Mouse (Mus musculus) ovary, adult 18-20 months (tissue): ENCODE measurements around the gene Ptprr.

ENCODE experiments used
- DNase-seq: peaks from one replicate; pipeline ENCODE4 v3.0.0; 2022; ENCODE audit warnings: low spot score, mixed read lengths

The Ptprr gene

DNA sequence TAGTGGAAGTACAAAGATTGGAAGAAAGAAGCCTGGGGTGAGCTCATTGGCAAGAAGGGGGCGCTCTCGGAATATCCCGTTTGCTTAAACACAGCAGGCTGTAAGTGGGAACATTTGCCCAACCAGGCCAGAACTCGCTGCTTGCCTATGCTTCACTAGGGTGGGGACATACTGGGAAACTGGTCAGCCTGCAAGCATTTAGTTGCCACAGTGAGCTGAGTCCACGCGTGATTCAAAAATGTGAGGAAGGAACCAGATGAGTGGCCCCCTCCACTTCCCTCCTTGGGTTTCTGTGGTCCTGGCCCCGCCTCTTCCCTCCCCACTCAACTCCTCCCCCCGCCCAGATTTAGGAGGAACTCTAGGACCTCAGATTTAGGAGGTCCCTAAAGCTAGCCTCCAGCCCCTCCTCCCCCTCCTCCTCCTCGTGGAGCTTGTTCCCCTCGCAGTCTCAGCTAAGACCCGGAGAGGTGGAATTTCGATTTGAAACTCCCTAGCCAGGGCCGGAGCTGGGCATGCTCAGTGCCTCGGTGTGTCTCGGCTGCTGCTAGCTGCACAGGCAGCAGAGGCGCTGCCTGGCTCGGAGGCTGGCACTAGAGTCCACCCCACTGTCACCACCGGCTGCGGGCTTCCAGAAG is at the start of gene Ptprr:
Gene Ptprr, plus strand, starts transcription at position 369 of the 635 bp plus-strand sequence.
- DNase-seq: no peak

- no peak for DNase-seq
Measured at GRCm38 (mm10) chr10:115976345-115976744, 41.7 kb upstream of the Ptprr start.

DNA sequence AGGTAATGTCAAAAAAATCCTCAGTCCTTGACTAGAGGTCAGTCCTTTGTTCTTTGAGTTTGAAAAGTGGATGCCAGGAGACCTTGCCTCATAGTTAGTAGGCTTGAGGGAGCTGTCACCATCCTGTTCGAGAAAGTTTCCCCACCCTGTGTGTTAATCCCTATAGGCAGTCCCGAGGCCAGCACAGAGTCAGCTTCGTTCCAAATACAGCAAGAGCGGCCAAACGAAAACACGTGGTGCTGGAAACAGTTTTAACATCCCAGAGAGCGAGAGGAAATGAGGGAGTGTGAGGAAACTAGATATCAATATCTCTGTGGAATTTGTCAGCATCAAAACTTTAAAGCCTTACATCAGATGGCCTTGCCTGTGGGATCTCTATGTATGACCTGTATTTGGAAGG is 39.0 kb upstream of the Ptprr start:
- DNase-seq: no peak

DNA sequence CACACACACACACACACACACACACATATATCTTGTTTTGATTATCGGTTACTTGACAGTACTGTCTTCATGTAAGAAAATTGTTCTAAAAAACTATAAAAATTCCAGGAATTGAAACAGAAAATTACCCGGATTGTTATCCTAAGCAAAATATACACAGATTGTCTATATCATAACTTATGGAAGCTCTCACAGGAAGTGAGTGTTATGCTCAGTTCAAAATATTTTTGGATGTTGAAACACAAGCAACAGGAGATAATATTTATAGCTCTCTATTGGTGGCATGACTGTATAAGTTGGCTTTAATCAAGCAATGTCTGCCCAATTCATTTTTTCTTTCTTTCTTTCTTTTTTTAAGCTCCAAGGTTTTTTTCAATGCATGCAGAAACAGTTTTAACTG is 38.0 kb upstream of the Ptprr start:
- DNase-seq: no peak

- DNase-seq: no peak
Measured at GRCm38 (mm10) chr10:115984308-115984707, 33.7 kb upstream of the Ptprr start.

DNA sequence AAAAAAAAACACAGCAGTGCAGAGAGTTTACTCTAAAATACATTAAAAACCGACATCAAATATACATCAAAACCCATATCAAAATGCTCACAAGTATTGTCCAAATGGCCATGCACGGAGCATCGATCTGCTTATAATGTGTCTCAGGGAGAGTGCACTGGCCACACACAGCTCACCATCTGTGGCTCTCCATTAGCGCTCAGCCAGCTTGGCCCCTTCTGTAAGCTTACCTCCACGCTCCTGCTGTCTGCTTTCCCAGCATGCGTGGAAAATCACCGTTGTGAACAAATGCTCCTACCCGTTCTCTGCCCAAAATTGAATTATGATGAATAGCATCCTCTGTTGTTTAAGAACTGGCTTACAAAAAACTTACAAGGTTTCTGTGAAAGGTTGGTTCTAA is 16.2 kb upstream of the Ptprr start:
- no peak for DNase-seq

DNA sequence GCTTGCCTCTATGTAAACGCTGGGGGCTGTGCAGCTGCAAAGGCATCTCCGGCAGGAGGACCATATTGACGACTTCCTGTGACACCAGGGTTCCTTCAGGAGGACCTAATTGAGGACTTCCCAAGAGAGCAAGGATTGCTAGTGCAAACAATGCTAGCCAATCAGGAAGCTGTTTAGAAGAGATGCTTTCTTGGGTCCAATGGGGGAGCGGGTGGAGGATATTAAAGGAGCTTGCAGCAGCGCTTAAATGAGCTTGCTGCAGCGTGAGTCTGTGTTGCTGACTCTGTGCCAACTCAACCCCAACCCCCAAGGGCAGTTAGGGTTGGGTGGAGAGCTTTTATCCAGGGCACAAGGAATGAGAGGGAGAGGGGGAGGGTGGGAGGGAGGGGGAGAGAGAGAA is 11.3 kb upstream of the Ptprr start:
- no peak for DNase-seq

DNA sequence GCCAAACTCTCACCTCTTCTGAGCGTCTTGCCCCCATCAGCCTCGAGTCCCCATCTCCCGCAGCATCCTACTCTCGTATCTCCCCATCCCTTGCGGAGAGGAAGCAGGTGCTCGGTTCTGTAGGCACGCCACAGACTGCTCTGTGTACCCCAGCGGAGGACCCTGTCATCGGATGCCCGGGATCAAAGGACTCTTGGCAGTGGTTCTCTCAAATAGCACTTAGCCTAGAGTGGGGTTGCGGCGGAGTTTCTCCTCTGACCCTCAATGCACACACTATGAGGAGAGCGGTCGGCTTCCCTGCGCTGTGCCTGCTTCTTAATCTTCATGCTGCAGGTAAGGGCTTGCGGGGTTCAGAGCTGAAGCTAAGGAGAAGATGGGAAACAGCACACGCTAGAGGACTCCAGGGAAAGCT is 473 bp downstream of the Ptprr start:
- no peak for DNase-seq

DNA sequence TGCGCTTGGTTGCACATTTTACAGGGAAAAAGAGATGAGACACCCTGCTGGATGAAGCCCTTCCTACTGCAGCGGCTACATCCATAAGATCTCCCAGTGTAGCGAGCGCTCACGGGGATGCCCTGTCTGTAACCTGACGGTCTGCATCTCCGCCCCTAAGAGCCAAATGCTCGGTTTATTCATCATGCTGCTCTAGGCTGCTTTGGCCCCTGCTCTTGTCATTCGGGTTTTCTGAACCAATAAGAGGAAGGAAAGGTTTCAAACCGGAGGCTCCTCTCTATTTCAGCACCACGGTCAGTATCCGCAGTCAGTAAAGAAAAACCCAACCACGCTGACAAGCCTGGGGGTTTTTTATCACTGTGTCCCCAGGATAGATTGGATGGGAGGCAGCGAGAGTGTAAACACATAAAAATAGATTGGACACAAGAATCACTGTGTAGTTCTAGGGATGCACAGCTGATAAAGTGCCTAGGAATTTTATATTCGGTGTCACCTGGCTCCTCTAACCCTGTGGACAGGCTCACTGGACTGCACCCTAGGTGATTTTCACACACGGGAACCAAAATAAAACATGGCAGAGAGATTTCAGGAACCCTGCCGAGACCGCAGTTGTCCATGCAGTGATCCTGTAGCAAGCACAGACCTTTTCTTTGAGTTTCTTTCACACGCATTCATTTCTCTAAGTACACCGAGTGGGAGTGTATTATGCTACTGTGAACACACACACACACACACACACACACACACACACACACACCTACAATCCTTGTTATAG is 1.3 kb downstream of the Ptprr start:
- no peak for DNase-seq

DNA sequence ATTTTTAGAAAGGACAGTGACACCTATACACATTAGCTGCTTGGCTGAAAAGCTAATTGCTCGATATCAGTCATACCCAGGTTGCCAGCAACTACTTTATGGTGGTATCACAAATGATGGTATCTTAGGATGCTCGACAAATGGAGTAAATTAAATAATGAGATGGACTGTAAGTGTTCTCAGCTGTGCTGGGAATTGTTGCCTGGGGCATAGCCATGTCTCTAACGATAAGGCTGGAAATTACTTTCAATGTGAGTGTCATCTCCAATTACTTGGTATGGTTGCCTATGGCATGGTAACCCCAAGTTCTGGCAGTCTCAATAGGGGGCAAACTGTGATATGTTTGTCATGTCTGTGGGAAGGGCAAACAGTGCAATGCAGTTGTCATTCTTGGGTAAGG is 3.1 kb downstream of the Ptprr start:
- no peak for DNase-seq

GRCm38 (mm10) chr10:116038150-116038549 is 20.1 kb downstream of the Ptprr start:
- DNase-seq: no peak

DNA sequence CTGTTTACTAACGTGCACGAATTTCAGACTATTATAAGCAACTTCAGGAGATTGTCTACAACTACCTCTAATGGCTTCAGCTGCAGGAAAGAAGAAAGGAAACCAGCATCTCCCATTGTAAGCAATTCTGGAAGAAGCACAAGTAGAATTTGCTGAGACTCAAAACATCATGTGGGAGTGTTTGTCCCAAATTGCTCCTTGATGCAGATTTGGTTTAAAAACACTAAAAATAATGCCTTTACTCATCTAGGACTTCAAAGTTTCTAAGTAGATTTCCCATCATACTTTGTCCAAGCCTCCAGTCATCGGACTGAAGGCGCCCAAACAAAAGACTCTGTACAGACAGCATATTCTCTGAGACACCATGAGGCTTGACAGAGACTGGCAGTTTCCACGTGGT is 57.9 kb downstream of the Ptprr start:
- no peak for DNase-seq

DNA sequence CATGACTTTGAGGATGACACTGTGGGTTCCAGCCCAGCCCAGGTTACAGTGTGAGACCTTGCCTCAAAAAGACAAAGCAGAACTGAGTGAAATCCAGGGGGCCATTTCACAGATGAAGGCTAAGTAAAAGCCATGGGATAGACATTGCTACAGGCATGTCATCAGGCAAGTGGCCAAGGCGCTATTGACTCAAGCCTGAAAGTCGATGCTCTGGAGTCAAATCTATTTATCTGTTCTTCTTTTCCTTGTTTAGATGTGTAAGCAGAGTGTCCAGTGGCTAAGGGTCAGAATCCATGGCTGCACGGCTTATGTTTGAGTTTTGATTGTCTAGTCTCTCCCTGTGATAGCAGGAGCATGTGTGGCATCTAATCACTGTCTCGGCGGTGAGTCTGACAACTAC is 60.6 kb downstream of the Ptprr start:
- DNase-seq: no peak

DNA sequence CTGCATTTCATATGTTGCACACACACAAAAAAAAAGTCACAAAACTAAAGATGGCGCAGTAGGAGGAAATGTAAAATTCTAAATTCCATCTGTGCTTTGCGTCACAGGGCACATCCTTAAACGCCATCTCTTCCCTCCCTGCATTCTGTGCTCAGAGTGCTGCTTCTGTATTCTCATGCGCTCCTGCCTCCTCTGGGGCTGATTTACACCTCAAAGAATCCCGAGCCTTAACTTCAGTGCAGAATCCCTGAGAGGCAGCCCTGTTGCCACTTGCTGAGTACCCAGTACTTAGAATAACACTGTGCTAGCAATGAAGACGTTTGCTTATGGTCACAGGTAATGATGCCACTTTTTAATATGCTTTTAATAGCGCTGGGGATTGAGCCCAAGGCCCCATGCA is 61.4 kb downstream of the Ptprr start:
- no peak for DNase-seq

- DNase-seq: no peak
Measured at GRCm38 (mm10) chr10:116080841-116081240, 62.8 kb downstream of the Ptprr start.

DNA sequence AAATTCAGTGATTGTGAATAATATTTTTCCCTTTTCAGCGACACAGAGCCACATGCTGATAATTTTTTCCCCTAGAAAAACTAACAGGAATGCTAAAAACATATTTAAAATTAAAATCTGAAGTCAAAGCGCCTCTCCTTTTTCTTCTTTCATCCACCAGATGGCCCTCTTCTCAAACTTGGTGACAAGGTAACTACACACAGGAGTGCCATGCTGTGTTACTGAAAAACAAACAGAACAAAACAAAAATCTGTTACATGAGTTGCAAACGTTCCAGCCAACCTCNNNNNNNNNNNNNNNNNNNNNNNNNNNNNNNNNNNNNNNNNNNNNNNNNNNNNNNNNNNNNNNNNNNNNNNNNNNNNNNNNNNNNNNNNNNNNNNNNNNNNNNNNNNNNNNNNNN is 66.0 kb downstream of the Ptprr start:
- DNase-seq: no peak

- DNase-seq: no peak
Measured at GRCm38 (mm10) chr10:116096466-116096865, 78.5 kb downstream of the Ptprr start.

DNA sequence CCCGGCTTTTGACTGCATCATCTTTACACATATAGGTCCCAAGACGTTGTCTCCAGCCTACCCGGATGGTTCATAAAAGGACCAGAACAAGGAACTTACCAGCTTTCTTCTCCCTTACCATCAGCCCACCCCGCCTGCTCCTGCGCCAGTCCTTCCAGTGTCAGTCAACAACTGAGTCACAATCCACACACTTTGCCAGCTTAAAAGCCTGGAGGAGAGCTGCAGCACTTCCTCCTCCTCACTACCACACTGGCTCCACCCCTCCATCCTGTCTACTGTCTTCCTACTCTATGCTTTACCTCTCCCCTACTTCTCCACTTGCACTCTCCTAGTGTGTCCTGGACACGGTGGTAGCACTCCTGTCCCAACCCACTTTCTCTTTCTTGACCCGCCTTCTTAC is 80.5 kb downstream of the Ptprr start:
- DNase-seq: no peak

GRCm38 (mm10) chr10:116108176-116108575 is 90.2 kb downstream of the Ptprr start:
- no peak for DNase-seq

DNA sequence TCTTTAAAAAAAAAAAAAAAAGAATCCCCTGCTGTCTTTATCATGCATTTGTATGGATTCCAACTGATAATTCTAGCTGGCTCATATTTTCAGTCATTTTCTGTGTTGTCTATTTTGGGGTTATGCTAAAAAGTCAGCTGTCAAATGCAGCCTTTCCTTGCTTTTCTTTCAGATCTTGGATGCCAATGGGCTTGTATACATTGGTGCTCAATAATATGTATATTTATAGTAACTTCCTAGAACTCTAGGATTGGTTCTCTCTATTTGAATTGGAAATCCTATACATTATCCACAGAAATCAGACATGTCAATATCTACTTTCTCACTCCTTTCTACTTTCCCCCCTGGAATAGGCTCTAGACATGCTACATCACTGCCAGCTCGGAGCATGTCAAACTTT is 90.7 kb downstream of the Ptprr start:
- no peak for DNase-seq

- no peak for DNase-seq
Measured at GRCm38 (mm10) chr10:116112868-116113267, 94.9 kb downstream of the Ptprr start.

- DNase-seq: no peak
Measured at GRCm38 (mm10) chr10:116113867-116114474, 96.0 kb downstream of the Ptprr start, which contains the start of gene 4933416C03Rik. Gene 4933416C03Rik (minus strand): TSS chr10:116113917.
